In genomic region chr2:150788768-150789550, GRCm38 (mm10) we compare ENCODE assay signal across 7 mouse cellular contexts. TPM values are rescaled to one million over a fixed set of nuclear protein-coding genes. Genes with fewer than 3 reads are reported as not detected.
DNase-seq lines count a peak whose midpoint lies in the region; ATAC-seq lines count a peak whose summit lies in the region.

No protein-coding gene starts in this region.

- DNase-seq in adipocyte (ENCODE audit: low spot score), result peak; percentile 84
- DNase-seq in cerebellum, adult 18-20 months, result peak; percentile 89 to 91
- peak; percentile 80 for DNase-seq in gastrocnemius, postnatal 10 days
- DNase-seq in left cerebral cortex, postnatal 10 days (ENCODE audit: extremely low spot score in 1 of 2, low spot score in 2 of 2), result peak; percentile 83 to 88
- DNase-seq in embryo, embryonic 9.5 days (ENCODE audit: extremely low spot score), result no peak

- no peaks in the 10 kb centered on the region for H3K36me3 ChIP-seq in intestine, embryonic 16.5 days (ENCODE audit: control insufficient read depth, insufficient read depth, low read length)
- H3K36me3 ChIP-seq in midbrain, embryonic 15.5 days (replicated peaks), result no peaks in the 10 kb centered on the region

- H3K9ac ChIP-seq in intestine, embryonic 16.5 days (ENCODE audit: low read depth, low read length), result 0 out of 2 replicates have a peak overlapping the region, but pooled peaks have one; percentile 52
- H3K9ac ChIP-seq in midbrain, embryonic 15.5 days, result no peak overlapping the region; the same call in 1 of the 2 replicates

- no peak for ATAC-seq in intestine, embryonic 16.5 days
- ATAC-seq in midbrain, embryonic 15.5 days (replicated peaks), result no peak

- H3K9me3 ChIP-seq in intestine, embryonic 16.5 days (ENCODE audit: control insufficient read depth, low read length), result no peaks in the 10 kb centered on the region
- no peaks in the 10 kb centered on the region for H3K9me3 ChIP-seq in midbrain, embryonic 15.5 days

- 54% methylated on average over 4 of the region's 4 CpGs for WGBS in intestine, embryonic 16.5 days
- 55% methylated on average over 4 of the region's 4 CpGs for WGBS in midbrain, embryonic 15.5 days

- H3K27ac ChIP-seq in intestine, embryonic 16.5 days (ENCODE audit: low read length), result no peak overlapping the region
- H3K27ac ChIP-seq in midbrain, embryonic 15.5 days, result 0 out of 2 replicates have a peak overlapping the region, but pooled peaks have one; percentile 2

- no peaks in the 10 kb centered on the region for H3K27me3 ChIP-seq in intestine, embryonic 16.5 days (replicated peaks; ENCODE audit: control insufficient read depth, insufficient read depth, low read length)
- H3K27me3 ChIP-seq in midbrain, embryonic 15.5 days (replicated peaks), result 0 out of 2 replicates have a peak, but pooled peaks cover 2% of the 10 kb centered on the region

- peak overlapping the region; percentile 9 for H3K4me3 ChIP-seq in intestine, embryonic 16.5 days (ENCODE audit: low read length)
- H3K4me3 ChIP-seq in midbrain, embryonic 15.5 days, result peak overlapping the region; percentile 6; the same call in 1 of the 2 replicates

- intact Hi-C loops in left cerebral cortex, postnatal 10 days (cut with DNase I), result no loop called here

- H3K4me2 ChIP-seq in intestine, embryonic 16.5 days (ENCODE audit: low read depth, low read length), result peak overlapping the region; percentile 13; the same call in 1 of the 2 replicates
- peak overlapping the region; percentile 26 for H3K4me2 ChIP-seq in midbrain, embryonic 15.5 days

- H3K4me1 ChIP-seq in intestine, embryonic 16.5 days (ENCODE audit: control insufficient read depth, insufficient read depth, low read length), result peaks cover 20% of the 10 kb centered on the region
- peaks cover 24% of the 10 kb centered on the region for H3K4me1 ChIP-seq in midbrain, embryonic 15.5 days

RNA-seq across cellular contexts. Expression of gene Pygb, which starts 2.4 kb away (rescaled TPM):
- 10 to 100 TPM; 15.2 to 20.1 TPM for total RNA-seq in gastrocnemius, postnatal 10 days (2021)
- polyA plus RNA-seq in intestine, embryonic 16.5 days (2015; fragmentation: Nextera tagmentation; extraction: Ambion mirVana), result 78.8 and 81.4 TPM in 2 replicates
- total RNA-seq in left cerebral cortex, postnatal 10 days (2021), result 100 to 1,000 TPM; 135 to 136 TPM
- 111 and 116 TPM in 2 replicates for polyA plus RNA-seq in midbrain, embryonic 15.5 days (2015; fragmentation: Nextera tagmentation; extraction: Ambion mirVana)

RNA-seq across cellular contexts. Expression of gene Entpd6, which starts 40.1 kb away (rescaled TPM):
- total RNA-seq in gastrocnemius, postnatal 10 days (2021), result 1 to 10 TPM; 6.7 to 7.3 TPM
- 25.4 and 28.1 TPM in 2 replicates for polyA plus RNA-seq in intestine, embryonic 16.5 days (2015; fragmentation: Nextera tagmentation; extraction: Ambion mirVana)
- total RNA-seq in left cerebral cortex, postnatal 10 days (2021), result 10 to 100 TPM; 64.5 to 66.9 TPM
- 71.5 and 71.8 TPM in 2 replicates for polyA plus RNA-seq in midbrain, embryonic 15.5 days (2015; fragmentation: Nextera tagmentation; extraction: Ambion mirVana)

Comparison
In these comparisons a context has a peak if more than half of its experiments do, and no peak if none do; other contexts are left out.
1. RNA of gene Pygb, which starts 2.4 kb away (total RNA-seq): 135 to 136 TPM in left cerebral cortex, postnatal 10 days; 15.2 to 20.1 TPM in gastrocnemius, postnatal 10 days; every median in the first group is over 4 times any median in the second.
2. RNA of gene Entpd6, which starts 40.1 kb away (total RNA-seq): 64.5 to 66.9 TPM in left cerebral cortex, postnatal 10 days; 6.7 to 7.3 TPM in gastrocnemius, postnatal 10 days; every median in the first group is over 4 times any median in the second.